24 mouse cellular contexts compared by ENCODE assay signal in genomic region chr6:113385160-113385714, GRCm38 (mm10). TPM values are rescaled to one million over a fixed set of nuclear protein-coding genes. Genes with fewer than 3 reads are reported as not detected.
DNase-seq lines count a peak whose midpoint lies in the region; ATAC-seq and TF ChIP-seq lines count a peak whose summit lies in the region.
"Had no signal": no experiment of that assay in that cellular context is flagged by ENCODE, and none has a peak within 500 bp of the region (broad histone marks: within the 10 kb centered on the region; RNA-seq: fewer than 3 reads in every experiment).

No protein-coding gene starts in this region.

- no peaks in the 10 kb centered on the region for H3K27me3 ChIP-seq in cerebellum, adult 2 months (ENCODE audit: control insufficient read depth, insufficient read depth, low read length)
- H3K27me3 ChIP-seq in hindbrain, postnatal 0 days (ENCODE audit: insufficient read depth, low read length), result no peaks in the 10 kb centered on the region
- no peaks in the 10 kb centered on the region for H3K27me3 ChIP-seq in hindbrain, embryonic 12.5 days
- no peaks in the 10 kb centered on the region for H3K27me3 ChIP-seq in neural tube, embryonic 15.5 days (replicated peaks)
- H3K27me3 ChIP-seq: heart, embryonic 13.5 days; kidney, embryonic 15.5 days; liver, embryonic 15.5 days; lung, embryonic 15.5 days had no signal

- peaks cover 3% of the 10 kb centered on the region for H3K4me1 ChIP-seq in cerebellum, adult 2 months (ENCODE audit: control insufficient read depth, insufficient read depth, low read length)
- H3K4me1 ChIP-seq in hindbrain, postnatal 0 days (ENCODE audit: insufficient read depth, low read length), result no peaks in the 10 kb centered on the region
- no peaks in the 10 kb centered on the region for H3K4me1 ChIP-seq in hindbrain, embryonic 12.5 days
- peaks cover 12% of the 10 kb centered on the region; the same call in 1 of the 2 replicates for H3K4me1 ChIP-seq in neural tube, embryonic 15.5 days
- H3K4me1 ChIP-seq: kidney, embryonic 15.5 days had no signal

- no peak overlapping the region for H3K4me2 ChIP-seq in hindbrain, postnatal 0 days (ENCODE audit: low read depth, low read length)
- H3K4me2 ChIP-seq in hindbrain, embryonic 12.5 days (replicated peaks), result no peak overlapping the region
- H3K4me2 ChIP-seq in neural tube, embryonic 15.5 days, result no peak overlapping the region
- H3K4me2 ChIP-seq: heart, embryonic 13.5 days; kidney, embryonic 15.5 days; liver, embryonic 15.5 days; lung, embryonic 15.5 days had no signal

- TF ChIP-seq CTCF in cerebellum, adult 2 months (IDR thresholded peaks at IDR 0.05; ENCODE audit: borderline replicate concordance, insufficient read depth, low read depth, low read length), result no peak
- TF ChIP-seq CTCF in hindbrain, postnatal 0 days (IDR thresholded peaks at IDR 0.05; ENCODE audit: low read depth), result no peak

- TF ChIP-seq POLR2A in cerebellum, adult 2 months (IDR thresholded peaks at IDR 0.05; ENCODE audit: borderline replicate concordance, insufficient read depth, low read length), result no peak

- no peak for DNase-seq in cerebellum, adult 2 months
- no peak for DNase-seq in cerebellum, adult 9-11 months
- DNase-seq in hindbrain, postnatal 0 days (ENCODE audit: low spot score), result no peak
- peak; percentile 58 for DNase-seq in MN1 (ENCODE audit: low spot score)
- no peak for DNase-seq in adrenal gland, postnatal 36 days
- no peak for DNase-seq in kidney, adult 11 months
- DNase-seq: adrenal gland, postnatal 10 days; cerebellum, adult 8-10 months; gastrocnemius, postnatal 10 days; heart, adult 2 months; heart, postnatal 14 days; kidney, postnatal 4 days; lung, postnatal 36 days; retina, postnatal 1 day; right cerebral cortex, postnatal 25 days; thymus, postnatal 25 days had no signal

- H3K9ac ChIP-seq in hindbrain, postnatal 0 days (replicated peaks; ENCODE audit: low read length), result no peak overlapping the region
- H3K9ac ChIP-seq in hindbrain, embryonic 12.5 days, result no peak overlapping the region
- H3K9ac ChIP-seq in neural tube, embryonic 15.5 days (replicated peaks), result no peak overlapping the region
- H3K9ac ChIP-seq: heart, embryonic 13.5 days; kidney, embryonic 15.5 days; liver, embryonic 15.5 days; lung, embryonic 15.5 days had no signal

- no peak overlapping the region for H3K4me3 ChIP-seq in cerebellum, adult 2 months (replicated peaks; ENCODE audit: insufficient read depth, low read depth, low read length)
- H3K4me3 ChIP-seq in hindbrain, postnatal 0 days (ENCODE audit: low read length), result no peak overlapping the region
- no peak overlapping the region for H3K4me3 ChIP-seq in hindbrain, embryonic 12.5 days
- no peak overlapping the region for H3K4me3 ChIP-seq in neural tube, embryonic 15.5 days (replicated peaks)
- H3K4me3 ChIP-seq: heart, adult 2 months; heart, embryonic 13.5 days; kidney, embryonic 15.5 days; left cerebral cortex, adult 2 months; liver, embryonic 15.5 days; lung, embryonic 15.5 days had no signal

- H3K36me3 ChIP-seq in hindbrain, postnatal 0 days (ENCODE audit: insufficient read depth, low read length), result peaks cover 63% of the 10 kb centered on the region
- peaks cover 95% of the 10 kb centered on the region for H3K36me3 ChIP-seq in hindbrain, embryonic 12.5 days
- peaks cover 91% of the 10 kb centered on the region for H3K36me3 ChIP-seq in neural tube, embryonic 15.5 days

- 55% methylated on average over 11 of the region's 11 CpGs for WGBS in cerebellum, adult 2 months
- WGBS in hindbrain, postnatal 0 days, result 70% methylated on average over 11 of the region's 11 CpGs
- 87% methylated on average over 11 of the region's 11 CpGs for WGBS in hindbrain, embryonic 12.5 days
- 89% methylated on average over 11 of the region's 11 CpGs for WGBS in neural tube, embryonic 15.5 days

- H3K9me3 ChIP-seq in hindbrain, postnatal 0 days (ENCODE audit: low read length), result no peaks in the 10 kb centered on the region
- no peaks in the 10 kb centered on the region for H3K9me3 ChIP-seq in hindbrain, embryonic 12.5 days (replicated peaks)
- H3K9me3 ChIP-seq in neural tube, embryonic 15.5 days (replicated peaks), result no peaks in the 10 kb centered on the region
- H3K9me3 ChIP-seq: heart, embryonic 13.5 days; kidney, embryonic 15.5 days; liver, embryonic 15.5 days; lung, embryonic 15.5 days had no signal

- ATAC-seq in hindbrain, postnatal 0 days, result no peak
- ATAC-seq in hindbrain, embryonic 12.5 days (ENCODE audit: low FRiP score), result no peak
- ATAC-seq in neural tube, embryonic 15.5 days (ENCODE audit: low FRiP score), result no peak
- ATAC-seq: inflammation-experienced regulatory T-cells, adult 6 months had no signal

- H3K27ac ChIP-seq in cerebellum, adult 2 months (ENCODE audit: insufficient read depth, low read length), result peak overlapping the region; percentile 63; the same call in 1 of the 2 replicates
- peak overlapping the region; percentile 48; the same call in 1 of the 2 replicates for H3K27ac ChIP-seq in hindbrain, postnatal 0 days
- no peak overlapping the region for H3K27ac ChIP-seq in hindbrain, embryonic 12.5 days
- H3K27ac ChIP-seq in neural tube, embryonic 15.5 days (replicated peaks), result peak overlapping the region; percentile 23
- H3K27ac ChIP-seq: heart, adult 2 months; heart, embryonic 13.5 days; kidney, embryonic 15.5 days; left cerebral cortex, adult 2 months; liver, embryonic 15.5 days; lung, embryonic 15.5 days had no signal

RNA-seq across cellular contexts. Expression of gene Ttll3, which starts 3.8 kb away (rescaled TPM):
- 52.2 and 62.4 TPM in 2 replicates for polyA plus RNA-seq in cerebellum, adult 2 months (2012; rRNA removed)
- 11.9 and 13.1 TPM in 2 replicates for total RNA-seq in hindbrain, postnatal 0 days (2014; rRNA removed)
- 10.3 and 11.6 TPM in 2 replicates for polyA plus RNA-seq in hindbrain, postnatal 0 days (2015; fragmentation: Nextera tagmentation; extraction: Ambion mirVana)
- polyA plus RNA-seq in hindbrain, embryonic 12.5 days (2016; fragmentation: Nextera tagmentation; extraction: Ambion mirVana), result 8.0 and 8.9 TPM in 2 replicates
- 10.3 and 11.3 TPM in 2 replicates for polyA plus RNA-seq in neural tube, embryonic 15.5 days (2015; fragmentation: Nextera tagmentation; extraction: Ambion mirVana)
- total RNA-seq in adrenal gland, postnatal 36 days (2021), result 1 to 10 TPM; 2.2 to 3.6 TPM

RNA-seq across cellular contexts. Expression of gene Arpc4, which starts 7.3 kb away (rescaled TPM):
- 137 and 152 TPM in 2 replicates for polyA plus RNA-seq in cerebellum, adult 2 months (2012; rRNA removed)
- total RNA-seq in hindbrain, postnatal 0 days (2014; rRNA removed), result 178 and 195 TPM in 2 replicates
- polyA plus RNA-seq in hindbrain, postnatal 0 days (2015; fragmentation: Nextera tagmentation; extraction: Ambion mirVana), result 475 and 479 TPM in 2 replicates
- polyA plus RNA-seq in hindbrain, embryonic 12.5 days (2016; fragmentation: Nextera tagmentation; extraction: Ambion mirVana), result 363 and 371 TPM in 2 replicates
- polyA plus RNA-seq in neural tube, embryonic 15.5 days (2015; fragmentation: Nextera tagmentation; extraction: Ambion mirVana), result 428 and 436 TPM in 2 replicates
- total RNA-seq in adrenal gland, postnatal 36 days (2021), result 100 to 1,000 TPM; 193 to 213 TPM

RNA-seq across cellular contexts. Expression of gene Tada3, which starts 7.6 kb away (rescaled TPM):
- polyA plus RNA-seq in cerebellum, adult 2 months (2012; rRNA removed), result 48.2 and 49.4 TPM in 2 replicates
- 26.2 and 33.1 TPM in 2 replicates for total RNA-seq in hindbrain, postnatal 0 days (2014; rRNA removed)
- 57.5 and 61.8 TPM in 2 replicates for polyA plus RNA-seq in hindbrain, postnatal 0 days (2015; fragmentation: Nextera tagmentation; extraction: Ambion mirVana)
- 64.5 and 66.0 TPM in 2 replicates for polyA plus RNA-seq in hindbrain, embryonic 12.5 days (2016; fragmentation: Nextera tagmentation; extraction: Ambion mirVana)
- 73.4 and 73.9 TPM in 2 replicates for polyA plus RNA-seq in neural tube, embryonic 15.5 days (2015; fragmentation: Nextera tagmentation; extraction: Ambion mirVana)
- 10 to 100 TPM; 36.3 to 43.8 TPM for total RNA-seq in adrenal gland, postnatal 36 days (2021)

RNA-seq across cellular contexts. Expression of gene Rpusd3, which starts 33.9 kb away (rescaled TPM):
- polyA plus RNA-seq in cerebellum, adult 2 months (2012; rRNA removed), result 37.4 and 45.9 TPM in 2 replicates
- total RNA-seq in hindbrain, postnatal 0 days (2014; rRNA removed), result 20.8 and 23.6 TPM in 2 replicates
- polyA plus RNA-seq in hindbrain, postnatal 0 days (2015; fragmentation: Nextera tagmentation; extraction: Ambion mirVana), result 24.2 and 27.3 TPM in 2 replicates
- polyA plus RNA-seq in hindbrain, embryonic 12.5 days (2016; fragmentation: Nextera tagmentation; extraction: Ambion mirVana), result 22.0 and 26.1 TPM in 2 replicates
- 20.0 and 24.6 TPM in 2 replicates for polyA plus RNA-seq in neural tube, embryonic 15.5 days (2015; fragmentation: Nextera tagmentation; extraction: Ambion mirVana)
- total RNA-seq in adrenal gland, postnatal 36 days (2021), result 1 to 10 TPM; 4.6 to 7.2 TPM

RNA-seq across cellular contexts. Expression of gene Camk1, which starts 41.5 kb away (rescaled TPM):
- polyA plus RNA-seq in cerebellum, adult 2 months (2012; rRNA removed), result 93.0 and 94.8 TPM in 2 replicates
- 96.5 and 105 TPM in 2 replicates for total RNA-seq in hindbrain, postnatal 0 days (2014; rRNA removed)
- polyA plus RNA-seq in hindbrain, postnatal 0 days (2015; fragmentation: Nextera tagmentation; extraction: Ambion mirVana), result 109 and 111 TPM in 2 replicates
- 72.5 and 78.4 TPM in 2 replicates for polyA plus RNA-seq in hindbrain, embryonic 12.5 days (2016; fragmentation: Nextera tagmentation; extraction: Ambion mirVana)
- 103 and 119 TPM in 2 replicates for polyA plus RNA-seq in neural tube, embryonic 15.5 days (2015; fragmentation: Nextera tagmentation; extraction: Ambion mirVana)
- 10 to 100 TPM; 46.4 to 53.9 TPM for total RNA-seq in adrenal gland, postnatal 36 days (2021)
